Mouse (Mus musculus) ES-Bruce4 (cell line): ENCODE data around the gene Ctps2. TPM values are rescaled to one million over a fixed set of nuclear protein-coding genes. Genes with fewer than 3 reads are reported as not detected.

Experiments
- H3K27ac ChIP-seq: 2 replicates; pipeline ENCODE4 v1.5.1; 2012; ENCODE audit warnings: low read length, inconsistent platforms; ENCODE audit not compliant: insufficient read depth
- H3K27me3 ChIP-seq: 2 replicates; pipeline ENCODE4 v1.6.1; 2012; ENCODE audit warnings: mild to moderate bottlenecking, low read length, inconsistent platforms; ENCODE audit not compliant: control insufficient read depth, poor library complexity, insufficient read depth, severe bottlenecking
- H3K36me3 ChIP-seq: 2 replicates; pipeline ENCODE4 v1.6.1; 2012; ENCODE audit warnings: inconsistent platforms, mild to moderate bottlenecking, low read length, moderate library complexity; ENCODE audit not compliant: control insufficient read depth, poor library complexity, insufficient read depth, severe bottlenecking
- H3K4me1 ChIP-seq: one replicate; pipeline ENCODE4 v1.8.1; 2011; ENCODE audit warnings: low read length; ENCODE audit not compliant: control insufficient read depth, insufficient read depth
- H3K4me3 ChIP-seq: 2 replicates; pipeline ENCODE4 v1.5.1; 2011; ENCODE audit warnings: low read depth, mild to moderate bottlenecking, low read length
- H3K9ac ChIP-seq: 2 replicates; pipeline ENCODE4 v1.6.1; 2012; ENCODE audit warnings: low read depth, mild to moderate bottlenecking, inconsistent platforms; ENCODE audit not compliant: poor library complexity, severe bottlenecking
- H3K9me3 ChIP-seq: replicated peaks from 2 replicates; pipeline ENCODE4 v1.6.1; 2012; ENCODE audit warnings: mild to moderate bottlenecking, low read length, inconsistent platforms; ENCODE audit not compliant: control insufficient read depth, poor library complexity, insufficient read depth, severe bottlenecking
- CTCF ChIP-seq: IDR thresholded peaks from one replicate; pipeline ENCODE4 v1.8.1; 2011; ENCODE audit warnings: low read depth, low read length
- EP300 ChIP-seq: IDR thresholded peaks from 2 replicates; pipeline ENCODE4 v1.6.1; 2011; ENCODE audit warnings: low read depth, low read length; ENCODE audit not compliant: insufficient read depth
- POLR2A ChIP-seq: IDR thresholded peaks from one replicate; pipeline ENCODE4 v1.8.1; 2011; ENCODE audit warnings: low read length; ENCODE audit not compliant: insufficient read depth
- polyA plus RNA-seq: library from polyadenylated mRNA; stranded (reverse); fragments of >200 nt; gene quantifications from 2 replicates; pipeline ENCODE4 v1.2.4, GENCODE M21; 2011; ENCODE audit warnings: low read depth; ENCODE audit not compliant: missing spikeins, insufficient read depth, insufficient read length

Ctps2 gene
- polyA plus RNA-seq, 1 experiment = 47.9 TPM

GRCm38 (mm10) chrX:162957921-162958320 lies 56.9 kb downstream of the Ctps2 start:
- no peaks in the 10 kb centered on the region for H3K27me3 ChIP-seq
- H3K27ac ChIP-seq = no peak overlapping the region

DNA sequence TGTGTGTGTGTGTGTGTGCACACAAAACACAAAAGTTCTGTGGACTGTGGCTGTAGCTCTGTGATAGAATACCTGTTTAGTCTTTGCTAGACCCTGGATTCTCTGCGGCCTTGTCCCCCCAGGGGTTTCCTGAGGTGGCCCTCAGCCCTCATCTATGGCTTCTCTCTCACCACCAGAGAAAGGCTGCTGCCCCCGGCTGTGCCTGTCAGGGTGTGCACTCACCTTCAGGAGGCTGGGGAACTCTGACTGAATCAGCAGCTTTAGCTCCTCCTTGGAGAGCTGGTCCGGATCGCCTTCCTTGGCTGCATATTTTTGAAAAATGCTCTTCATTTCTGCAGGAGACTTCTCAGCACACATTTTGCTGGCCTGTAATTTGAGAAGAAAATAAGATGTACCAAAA lies 62.8 kb downstream of the Ctps2 start:
- TF ChIP-seq CTCF (no peak), EP300 (no peak), POLR2A (no peak)
- H3K27ac ChIP-seq = no peak overlapping the region
- H3K9me3 ChIP-seq = no peaks in the 10 kb centered on the region
- H3K36me3 ChIP-seq = no peaks in the 10 kb centered on the region
- no peaks in the 10 kb centered on the region for H3K27me3 ChIP-seq
- H3K4me1 ChIP-seq = no peaks in the 10 kb centered on the region
- no peak overlapping the region for H3K4me3 ChIP-seq
- H3K9ac ChIP-seq = no peak overlapping the region

More at GRCm38 (mm10) chrX:162957921-162958320, 56.9 kb downstream of the Ctps2 start:
- no peak overlapping the region for H3K4me3 ChIP-seq
- H3K9ac ChIP-seq = no peak overlapping the region
- no peak for TF ChIP-seq POLR2A
- no peak for TF ChIP-seq EP300
- no peak for TF ChIP-seq CTCF
- H3K36me3 ChIP-seq = no peaks in the 10 kb centered on the region
- H3K4me1 ChIP-seq = no peaks in the 10 kb centered on the region
- no peaks in the 10 kb centered on the region for H3K9me3 ChIP-seq

DNA sequence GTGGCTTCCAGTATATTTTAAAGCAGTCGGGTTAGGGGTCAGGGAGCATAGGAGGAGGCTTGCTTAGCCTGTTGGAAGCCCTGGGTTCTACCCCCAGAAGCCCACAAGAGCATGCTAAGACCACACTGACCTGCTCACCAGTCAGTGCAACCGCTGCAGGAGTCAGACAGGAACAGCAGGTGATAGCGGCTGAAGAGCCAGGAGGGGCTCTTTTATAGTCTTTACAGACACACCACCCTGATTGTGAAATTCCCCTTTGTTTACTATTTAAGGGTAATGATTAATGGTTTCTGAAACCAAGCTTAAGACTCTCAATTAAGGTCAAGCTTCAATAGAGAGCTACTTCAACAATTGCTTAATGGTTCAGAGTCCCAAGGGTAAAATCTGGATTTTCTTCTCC lies 63.3 kb downstream of the Ctps2 start, which contains the start of gene S100g:
TSS of gene S100g (minus strand) at position 217 of the 400 bp plus-strand sequence.
- Histone ChIP-seq H3K27ac (no peak within 1 kb of the TSS), H3K9me3 (no peaks in the 10 kb centered on the region), H3K36me3 (no peaks in the 10 kb centered on the region), H3K4me1 (no peaks in the 10 kb centered on the region), H3K9ac (no peak within 1 kb of the TSS), H3K27me3 (no peaks in the 10 kb centered on the region), H3K4me3 (no peak within 1 kb of the TSS)
- TF ChIP-seq CTCF (no peak), POLR2A (no peak), EP300 (no peak)

GRCm38 (mm10) chrX:162967456-162967855 lies 66.4 kb downstream of the Ctps2 start:
- H3K4me1 ChIP-seq = no peaks in the 10 kb centered on the region
- no peaks in the 10 kb centered on the region for H3K9me3 ChIP-seq
- no peak overlapping the region for H3K9ac ChIP-seq
- no peaks in the 10 kb centered on the region for H3K27me3 ChIP-seq
- no peak overlapping the region for H3K27ac ChIP-seq
- no peaks in the 10 kb centered on the region for H3K36me3 ChIP-seq
- H3K4me3 ChIP-seq = no peak overlapping the region
- TF ChIP-seq POLR2A = no peak

GRCm38 (mm10) chrX:162976194-162976593 lies 75.2 kb downstream of the Ctps2 start:
- Histone ChIP-seq H3K36me3 (no peaks in the 10 kb centered on the region), H3K9ac (no peak overlapping the region), H3K27me3 (no peaks in the 10 kb centered on the region), H3K9me3 (peaks cover 10% of the 10 kb centered on the region), H3K27ac (no peak overlapping the region), H3K4me1 (no peaks in the 10 kb centered on the region), H3K4me3 (no peak overlapping the region)
- TF ChIP-seq CTCF (no peak), EP300 (no peak), POLR2A (no peak)

- H3K36me3 ChIP-seq = no peaks in the 10 kb centered on the region
- H3K9ac ChIP-seq = no peak overlapping the region
- no peaks in the 10 kb centered on the region for H3K4me1 ChIP-seq
- no peaks in the 10 kb centered on the region for H3K27me3 ChIP-seq
- no peak overlapping the region for H3K27ac ChIP-seq
- no peak overlapping the region for H3K4me3 ChIP-seq
- TF ChIP-seq POLR2A (no peak), CTCF (no peak), EP300 (no peak)
- H3K9me3 ChIP-seq = peaks cover 6% of the 10 kb centered on the region
These were observed 85.9 kb downstream of the Ctps2 start for GRCm38 (mm10) chrX:162986876-162987495.
